Mouse (Mus musculus): ENCODE data around the gene Cacng3. TPM values are rescaled to one million over a fixed set of nuclear protein-coding genes. Genes with fewer than 3 reads are reported as not detected.

The Cacng3 gene
- polyA plus RNA-seq, 1 experiment from 2014 or later: 0.07 TPM

- WGBS (ENCODE audit: insufficient replicate concordance): 67% methylated on average over 5 of the region's 5 CpGs
- no peaks in the 10 kb centered on the region for H3K4me1 ChIP-seq (replicated peaks)
- no peaks in the 10 kb centered on the region for H3K27me3 ChIP-seq
- no peak overlapping the region for H3K27ac ChIP-seq (replicated peaks)
- H3K4me2 ChIP-seq: no peak overlapping the region
- no peaks in the 10 kb centered on the region for H3K36me3 ChIP-seq (replicated peaks)
- no peak overlapping the region for H3K9ac ChIP-seq
- no peak for ATAC-seq (ENCODE audit: insufficient read depth)
- no peaks in the 10 kb centered on the region for H3K9me3 ChIP-seq (replicated peaks)
- no peak overlapping the region for H3K4me3 ChIP-seq (replicated peaks)
Measured at GRCm38 (mm10) chr7:122657423-122658126, 12.7 kb upstream of the Cacng3 start.

DNA sequence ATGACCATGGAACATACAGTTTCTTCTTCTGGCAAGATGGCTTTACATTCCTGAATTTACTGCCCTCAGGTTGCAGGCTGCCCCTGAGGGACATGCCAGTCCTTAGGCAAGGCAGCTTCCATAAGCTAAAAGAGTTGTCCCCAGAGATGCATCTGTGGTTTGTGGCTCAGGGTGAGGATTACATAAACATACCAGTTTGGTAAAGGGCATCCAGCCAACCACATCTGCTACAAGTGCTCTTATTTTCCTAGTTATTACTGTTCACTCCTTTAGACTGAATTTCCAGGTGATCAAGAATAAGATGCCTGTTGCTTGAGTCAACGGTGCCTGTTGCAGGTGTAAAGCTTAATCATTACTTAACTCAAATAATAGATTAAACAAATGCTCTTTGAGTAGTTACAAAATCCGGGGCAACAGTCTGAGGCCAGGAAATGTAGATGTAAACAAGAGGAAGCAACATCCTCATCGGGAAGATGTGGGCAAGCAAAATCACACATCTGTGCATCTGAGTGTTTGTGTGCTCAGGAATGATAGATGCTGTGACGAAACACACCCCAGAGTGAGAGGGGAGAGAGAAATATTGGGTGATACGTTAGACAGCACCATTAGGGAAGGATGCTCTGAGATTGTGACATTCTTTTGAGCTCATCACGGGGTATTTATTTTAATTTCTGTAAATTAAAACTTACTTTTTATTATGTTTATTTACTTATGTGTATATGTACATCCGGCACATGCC, 4.8 kb upstream of the Cacng3 start:
- Histone ChIP-seq H3K4me1 (replicated peaks) (no peaks in the 10 kb centered on the region), H3K9me3 (replicated peaks) (no peaks in the 10 kb centered on the region), H3K4me3 (replicated peaks) (no peak overlapping the region), H3K4me2 (no peak overlapping the region), H3K27me3 (no peaks in the 10 kb centered on the region), H3K36me3 (replicated peaks) (no peaks in the 10 kb centered on the region), H3K9ac (no peak overlapping the region), H3K27ac (replicated peaks) (no peak overlapping the region)
- WGBS (ENCODE audit: insufficient replicate concordance): 34% methylated on average over 7 of the region's 7 CpGs
- ATAC-seq (ENCODE audit: insufficient read depth): no peak

DNA sequence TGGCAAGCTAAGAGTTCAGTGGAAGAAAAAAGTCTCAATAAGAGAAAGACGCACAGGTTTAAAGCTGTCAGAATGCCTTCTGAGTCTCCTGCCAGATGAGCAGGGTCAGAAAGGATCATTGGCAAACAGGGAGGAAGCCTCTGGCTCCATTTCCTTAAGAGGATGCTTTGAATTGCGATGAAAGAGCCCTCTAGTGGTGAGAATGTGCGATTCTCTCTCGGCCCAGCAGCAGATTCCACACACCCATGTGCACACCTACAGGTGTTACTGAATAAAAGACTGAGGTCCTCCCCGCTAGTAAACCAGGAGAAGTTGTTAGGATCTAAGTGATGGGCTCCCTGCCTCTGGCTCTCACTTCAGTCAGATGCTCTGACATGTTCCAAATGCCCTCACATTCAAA, 2.4 kb upstream of the Cacng3 start:
- 20% methylated on average over 5 of the region's 5 CpGs for WGBS (ENCODE audit: insufficient replicate concordance)
- ATAC-seq (ENCODE audit: insufficient read depth): no peak

GRCm38 (mm10) chr7:122670873-122671641, 765 bp downstream of the Cacng3 start:
- Histone ChIP-seq H3K4me2 (no peak overlapping the region), H3K9ac (no peak overlapping the region), H3K27ac (replicated peaks) (no peak overlapping the region), H3K27me3 (no peaks in the 10 kb centered on the region), H3K4me3 (replicated peaks) (no peak overlapping the region), H3K4me1 (replicated peaks) (no peaks in the 10 kb centered on the region), H3K9me3 (replicated peaks) (no peaks in the 10 kb centered on the region), H3K36me3 (replicated peaks) (no peaks in the 10 kb centered on the region)
- ATAC-seq (ENCODE audit: insufficient read depth): no peak
- 9% methylated on average over 45 of the region's 45 CpGs for WGBS (ENCODE audit: insufficient replicate concordance)

More for the DNA sequence above, 2.4 kb upstream of the Cacng3 start:
- Histone ChIP-seq H3K4me2 (no peak overlapping the region), H3K4me3 (replicated peaks) (no peak overlapping the region), H3K9ac (no peak overlapping the region), H3K4me1 (replicated peaks) (no peaks in the 10 kb centered on the region), H3K27ac (replicated peaks) (no peak overlapping the region), H3K27me3 (no peaks in the 10 kb centered on the region), H3K9me3 (replicated peaks) (no peaks in the 10 kb centered on the region), H3K36me3 (replicated peaks) (no peaks in the 10 kb centered on the region)

DNA sequence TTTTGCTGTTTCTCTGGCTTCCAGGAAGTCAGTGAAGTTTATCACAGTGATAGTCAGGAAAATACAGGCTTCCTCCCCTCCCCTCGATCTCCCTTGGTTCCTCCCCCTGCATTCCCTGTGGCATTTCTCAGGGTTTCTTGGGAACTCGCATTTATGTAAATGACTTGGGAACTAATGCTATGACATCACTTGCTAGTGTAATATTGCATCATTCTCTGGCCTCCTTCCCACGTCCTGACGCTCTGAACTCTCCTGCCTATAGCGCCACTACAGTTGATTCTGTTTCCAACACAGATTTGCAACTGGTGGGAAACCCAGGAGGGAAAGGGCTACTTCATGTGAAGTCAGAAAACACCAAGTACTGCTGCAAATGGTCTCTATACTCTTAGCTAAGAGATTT, 2.7 kb downstream of the Cacng3 start:
- Histone ChIP-seq H3K9me3 (replicated peaks) (no peaks in the 10 kb centered on the region), H3K27me3 (no peaks in the 10 kb centered on the region), H3K4me1 (replicated peaks) (no peaks in the 10 kb centered on the region), H3K36me3 (replicated peaks) (no peaks in the 10 kb centered on the region), H3K4me3 (replicated peaks) (no peak overlapping the region), H3K27ac (replicated peaks) (no peak overlapping the region), H3K9ac (no peak overlapping the region), H3K4me2 (no peak overlapping the region)
- 31% methylated on average over 5 of the region's 5 CpGs for WGBS (ENCODE audit: insufficient replicate concordance)
- no peak for ATAC-seq (ENCODE audit: insufficient read depth)

GRCm38 (mm10) chr7:122675207-122675606, 4.9 kb downstream of the Cacng3 start:
- H3K9ac ChIP-seq: no peak overlapping the region
- 69% methylated on average over 7 of the region's 7 CpGs for WGBS (ENCODE audit: insufficient replicate concordance)
- no peaks in the 10 kb centered on the region for H3K4me1 ChIP-seq (replicated peaks)
- H3K9me3 ChIP-seq (replicated peaks): no peaks in the 10 kb centered on the region
- no peak overlapping the region for H3K4me3 ChIP-seq (replicated peaks)
- H3K27me3 ChIP-seq: no peaks in the 10 kb centered on the region
- ATAC-seq (ENCODE audit: insufficient read depth): no peak
- H3K27ac ChIP-seq (replicated peaks): no peak overlapping the region
- no peak overlapping the region for H3K4me2 ChIP-seq
- no peaks in the 10 kb centered on the region for H3K36me3 ChIP-seq (replicated peaks)

GRCm38 (mm10) chr7:122701751-122702150, 31.5 kb downstream of the Cacng3 start:
- Histone ChIP-seq H3K27ac (replicated peaks) (no peak overlapping the region), H3K9me3 (replicated peaks) (no peaks in the 10 kb centered on the region), H3K4me2 (no peak overlapping the region), H3K27me3 (no peaks in the 10 kb centered on the region), H3K4me1 (replicated peaks) (no peaks in the 10 kb centered on the region), H3K4me3 (replicated peaks) (no peak overlapping the region), H3K9ac (no peak overlapping the region), H3K36me3 (replicated peaks) (no peaks in the 10 kb centered on the region)
- ATAC-seq (ENCODE audit: insufficient read depth): no peak
- WGBS (ENCODE audit: insufficient replicate concordance): 66% methylated on average over 5 of the region's 5 CpGs

DNA sequence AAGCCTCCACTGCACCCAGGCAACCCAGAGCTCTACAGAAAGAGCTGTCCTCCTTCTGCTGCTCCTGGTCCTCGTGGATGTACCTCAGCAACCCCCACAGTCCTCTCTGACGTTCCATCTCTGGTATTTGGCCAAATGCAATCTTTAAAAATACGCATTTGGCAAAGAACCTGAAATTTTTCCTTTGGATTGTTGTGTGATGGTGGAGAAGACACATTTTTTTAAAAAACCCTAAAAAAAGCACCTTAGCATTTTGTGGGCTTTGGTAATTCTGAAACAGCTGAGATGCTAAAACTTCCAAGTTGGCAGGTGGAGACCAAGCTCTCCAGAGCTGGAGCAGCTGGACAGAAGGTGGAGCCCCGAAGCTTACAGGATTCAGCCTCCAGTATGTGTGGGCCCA, 32.2 kb downstream of the Cacng3 start:
- Histone ChIP-seq H3K9ac (no peak overlapping the region), H3K27me3 (no peaks in the 10 kb centered on the region), H3K4me3 (replicated peaks) (no peak overlapping the region), H3K27ac (replicated peaks) (no peak overlapping the region), H3K9me3 (replicated peaks) (no peaks in the 10 kb centered on the region), H3K4me1 (replicated peaks) (no peaks in the 10 kb centered on the region), H3K36me3 (replicated peaks) (no peaks in the 10 kb centered on the region), H3K4me2 (no peak overlapping the region)
- 54% methylated on average over 4 of the region's 4 CpGs for WGBS (ENCODE audit: insufficient replicate concordance)
- no peak for ATAC-seq (ENCODE audit: insufficient read depth)

DNA sequence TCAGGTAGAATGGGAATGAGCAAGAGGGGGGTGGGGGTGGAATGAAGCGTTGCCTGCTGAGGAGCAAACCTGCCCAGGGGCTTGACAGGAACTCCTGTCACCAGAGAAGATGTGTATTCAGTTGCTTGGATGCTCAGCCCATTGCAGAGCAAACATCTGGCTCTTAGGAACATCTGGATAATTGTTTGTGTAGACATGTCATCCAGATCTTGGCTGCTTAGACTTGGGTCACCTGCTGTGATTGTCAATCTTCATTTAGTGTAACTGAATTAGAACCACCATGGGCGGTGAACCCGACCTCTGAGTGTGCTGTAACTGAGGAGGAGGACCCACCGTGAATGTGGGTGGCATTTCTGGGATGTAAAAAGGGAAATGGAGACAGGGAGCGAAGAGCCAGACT, 36.4 kb downstream of the Cacng3 start:
- Histone ChIP-seq H3K4me1 (replicated peaks) (no peaks in the 10 kb centered on the region), H3K9ac (no peak overlapping the region), H3K27ac (replicated peaks) (no peak overlapping the region), H3K27me3 (no peaks in the 10 kb centered on the region), H3K4me3 (replicated peaks) (no peak overlapping the region), H3K36me3 (replicated peaks) (no peaks in the 10 kb centered on the region), H3K9me3 (replicated peaks) (no peaks in the 10 kb centered on the region), H3K4me2 (no peak overlapping the region)
- no peak for ATAC-seq (ENCODE audit: insufficient read depth)
- 42% methylated on average over 5 of the region's 5 CpGs for WGBS (ENCODE audit: insufficient replicate concordance)

DNA sequence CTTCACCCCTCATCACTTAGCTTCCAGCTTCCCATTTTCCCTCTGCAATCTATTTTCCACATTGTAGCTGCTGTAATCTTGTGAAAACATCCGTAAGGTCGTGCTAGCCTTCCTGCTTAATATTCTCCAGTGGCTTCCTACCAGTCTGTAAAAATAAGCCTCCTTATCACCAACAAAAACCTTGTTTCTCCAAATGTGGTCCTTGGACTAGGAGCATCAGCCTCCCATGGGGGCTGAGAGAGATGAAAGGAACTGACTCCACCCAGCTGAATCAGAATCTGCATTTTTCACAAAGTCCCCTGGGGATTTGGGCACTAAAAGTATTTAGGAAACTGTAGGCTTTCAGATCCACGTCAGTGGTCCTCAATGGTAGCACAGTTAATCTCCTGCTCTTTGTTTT, 46.0 kb downstream of the Cacng3 start:
- WGBS (ENCODE audit: insufficient replicate concordance): 23% methylated on average over 3 of the region's 3 CpGs
- Histone ChIP-seq H3K9ac (no peak overlapping the region), H3K27me3 (no peaks in the 10 kb centered on the region), H3K4me1 (replicated peaks) (no peaks in the 10 kb centered on the region), H3K36me3 (replicated peaks) (no peaks in the 10 kb centered on the region), H3K4me3 (replicated peaks) (no peak overlapping the region), H3K4me2 (no peak overlapping the region), H3K27ac (replicated peaks) (no peak overlapping the region), H3K9me3 (replicated peaks) (no peaks in the 10 kb centered on the region)
- no peak for ATAC-seq (ENCODE audit: insufficient read depth)

- H3K4me1 ChIP-seq (replicated peaks): no peaks in the 10 kb centered on the region
- no peak overlapping the region for H3K4me3 ChIP-seq (replicated peaks)
- WGBS (ENCODE audit: insufficient replicate concordance): 78% methylated on average over 4 of the region's 4 CpGs
- H3K27ac ChIP-seq (replicated peaks): no peak overlapping the region
- H3K36me3 ChIP-seq (replicated peaks): no peaks in the 10 kb centered on the region
- H3K27me3 ChIP-seq: no peaks in the 10 kb centered on the region
- no peaks in the 10 kb centered on the region for H3K9me3 ChIP-seq (replicated peaks)
- H3K4me2 ChIP-seq: no peak overlapping the region
- no peak overlapping the region for H3K9ac ChIP-seq
- ATAC-seq (ENCODE audit: insufficient read depth): no peak
Measured at GRCm38 (mm10) chr7:122718540-122718939, 48.2 kb downstream of the Cacng3 start.
